Mouse (Mus musculus) midbrain, embryonic 14.5 days (tissue): Measurements from ENCODE around the gene Dmxl2. TPM values are rescaled to one million over a fixed set of nuclear protein-coding genes. Genes with fewer than 3 reads are reported as not detected.

Source experiments
- ATAC-seq: fragments of 200-750 bp; cut with Nextera tagmentation; 2 replicates; pipeline ENCODE4 v1.8.0; 2017; ENCODE audit warnings: moderate number of reproducible peaks, moderate library complexity; ENCODE audit not compliant: low FRiP score, low TSS enrichment
- DNase-seq: peaks from one replicate; pipeline ENCODE4 v3.0.0-alpha.2; 2015
- H3K27ac ChIP-seq: fragments of 300-500 bp; sonication (generic); replicated peaks from 2 replicates; pipeline ENCODE4 v1.5.1; 2014; ENCODE audit warnings: mild to moderate bottlenecking, low read depth, low read length, moderate library complexity
- H3K27me3 ChIP-seq: fragments of 300-500 bp; sonication (generic); 2 replicates; pipeline ENCODE4 v1.6.1; 2014; ENCODE audit warnings: low read length, control low read depth, mixed read lengths; ENCODE audit not compliant: control insufficient read depth, insufficient read depth
- H3K36me3 ChIP-seq: fragments of 300-500 bp; sonication (generic); 2 replicates; pipeline ENCODE4 v1.6.1; 2014; ENCODE audit warnings: low read length, control low read depth; ENCODE audit not compliant: control insufficient read depth, insufficient read depth
- H3K4me1 ChIP-seq: fragments of 300-500 bp; sonication (generic); 2 replicates; pipeline ENCODE4 v1.6.1; 2014; ENCODE audit warnings: mild to moderate bottlenecking, antibody characterized with exemption, low read length, control low read depth; ENCODE audit not compliant: control insufficient read depth, insufficient read depth
- H3K4me2 ChIP-seq: fragments of 300-500 bp; sonication (generic); 2 replicates; pipeline ENCODE4 v1.6.1; 2014; ENCODE audit warnings: mild to moderate bottlenecking, low read length, moderate library complexity
- H3K4me3 ChIP-seq: fragments of 300-500 bp; sonication (generic); replicated peaks from 2 replicates; pipeline ENCODE4 v1.5.1; 2014; ENCODE audit warnings: low read depth, low read length
- H3K9ac ChIP-seq: fragments of 300-500 bp; sonication (generic); replicated peaks from 2 replicates; pipeline ENCODE4 v1.6.1; 2014; ENCODE audit warnings: mild to moderate bottlenecking, low read length, moderate library complexity
- H3K9me3 ChIP-seq: fragments of 300-500 bp; sonication (generic); 2 replicates; pipeline ENCODE4 v1.6.1; 2016; ENCODE audit warnings: low read length, control low read depth, mixed read lengths; ENCODE audit not compliant: control insufficient read depth
- WGBS: fragments of 180-500 bp; shearing (Covaris S2); extraction: QIAGEN DNeasy Blood & Tissue Kit; methylation state at CpG from one replicate; pipeline ENCODE4 v1.1.7; 2014; 5-methylcytosine and 5-hydroxymethylcytosine counted together
- polyA plus RNA-seq: library from polyadenylated mRNA; unstranded; fragments of >200 nt; fragmentation: Nextera tagmentation; extraction: Ambion mirVana; gene quantifications from 2 replicates; pipeline ENCODE4 v1.2.1, GENCODE M21; 2014

Dmxl2 gene
- 64.9 and 71.1 TPM in 2 replicates for polyA plus RNA-seq

DNA sequence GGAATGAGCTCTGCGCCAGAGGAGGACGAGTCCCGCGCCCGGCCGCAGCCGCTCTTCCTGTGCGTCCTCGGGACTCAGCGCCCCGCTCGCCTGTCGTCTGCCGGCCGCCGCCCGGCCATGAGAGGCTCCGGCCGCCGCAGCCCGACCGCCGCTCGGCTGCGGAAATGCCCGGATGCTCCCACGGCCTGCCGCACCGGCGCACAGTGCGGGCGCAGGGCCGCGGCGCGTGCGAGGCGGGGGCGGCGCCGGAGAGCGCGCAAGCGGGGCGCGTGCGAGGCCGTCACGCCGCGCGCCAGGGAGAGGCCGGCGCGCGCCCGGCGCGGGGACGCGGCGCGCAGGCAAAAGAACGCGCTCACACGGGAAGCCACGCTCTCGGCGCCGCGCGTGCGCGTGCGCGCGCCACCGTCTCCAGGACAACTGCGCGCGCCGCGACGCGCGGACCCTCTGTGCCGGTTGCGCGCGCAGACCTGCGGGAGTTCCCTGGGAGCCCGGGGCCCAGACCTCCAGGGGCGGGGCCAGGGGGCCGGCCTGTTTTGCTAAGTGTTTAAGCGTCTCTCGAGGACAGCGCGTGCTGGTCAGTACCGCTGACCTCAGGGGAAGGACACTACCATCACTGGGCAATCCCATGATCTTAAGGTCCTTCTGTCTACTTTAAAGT, at the start of gene Dmxl2:
Gene Dmxl2, minus strand, starts transcription at position 174 of the 658 bp plus-strand sequence.
- peak; percentile 95 for ATAC-seq
- WGBS: under 1% methylated on average over 99 of the region's 99 CpGs
- peak; percentile 98 for DNase-seq
- peak within 1 kb of the TSS; percentile 89 for H3K27ac ChIP-seq
- peak within 1 kb of the TSS; percentile 83 for H3K4me3 ChIP-seq
- H3K4me1 ChIP-seq: peaks cover 18% of the 10 kb centered on the region
- H3K27me3 ChIP-seq: no peaks in the 10 kb centered on the region
- H3K4me2 ChIP-seq: peak within 1 kb of the TSS; percentile 72
- no peaks in the 10 kb centered on the region for H3K36me3 ChIP-seq
- H3K9ac ChIP-seq: peak within 1 kb of the TSS; percentile 93
- H3K9me3 ChIP-seq: no peaks in the 10 kb centered on the region

DNA sequence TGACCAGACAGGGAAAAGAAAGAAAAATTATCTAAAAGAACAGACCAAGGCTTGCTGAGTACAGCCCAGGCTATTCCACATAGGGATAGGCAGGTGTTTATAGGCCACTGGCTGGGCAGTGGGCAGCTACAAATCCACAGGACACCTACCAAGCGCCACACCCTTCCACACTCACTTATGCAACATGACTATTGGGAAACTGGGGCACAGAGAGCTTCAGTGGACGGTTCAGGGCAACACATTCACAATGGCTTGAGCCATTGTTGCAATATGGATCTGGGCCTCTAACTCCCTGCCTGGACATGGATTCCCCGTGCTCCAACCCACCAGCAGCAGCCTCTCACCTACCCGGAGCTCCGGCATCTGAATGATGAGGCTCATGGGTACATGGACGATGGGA, 48.0 kb upstream of the Dmxl2 start:
- Histone ChIP-seq H3K27me3 (no peaks in the 10 kb centered on the region), H3K4me1 (no peaks in the 10 kb centered on the region), H3K4me2 (no peak overlapping the region), H3K9ac (no peak overlapping the region), H3K27ac (no peak overlapping the region), H3K4me3 (no peak overlapping the region), H3K9me3 (no peaks in the 10 kb centered on the region), H3K36me3 (0 out of 2 replicates have a peak, but pooled peaks cover 18% of the 10 kb centered on the region)
- ATAC-seq (no peak), DNase-seq (no peak)
- 90% methylated on average over 6 of the region's 6 CpGs for WGBS

GRCm38 (mm10) chr9:54547536-54547935, 46.1 kb upstream of the Dmxl2 start:
- Histone ChIP-seq H3K27me3 (no peaks in the 10 kb centered on the region), H3K36me3 (0 out of 2 replicates have a peak, but pooled peaks cover 18% of the 10 kb centered on the region), H3K4me3 (no peak overlapping the region), H3K4me2 (no peak overlapping the region), H3K4me1 (no peaks in the 10 kb centered on the region), H3K9me3 (no peaks in the 10 kb centered on the region), H3K9ac (no peak overlapping the region), H3K27ac (no peak overlapping the region)
- ATAC-seq (no peak), DNase-seq (peak; percentile 66)
- 19% methylated on average over 5 of the region's 5 CpGs for WGBS

- DNase-seq (no peak), ATAC-seq (no peak)
- no peaks in the 10 kb centered on the region for H3K4me1 ChIP-seq
- 0 out of 2 replicates have a peak, but pooled peaks cover 18% of the 10 kb centered on the region for H3K36me3 ChIP-seq
- H3K27ac ChIP-seq: no peak overlapping the region
- no peak overlapping the region for H3K4me2 ChIP-seq
- H3K9ac ChIP-seq: no peak overlapping the region
- H3K27me3 ChIP-seq: no peaks in the 10 kb centered on the region
- no peak overlapping the region for H3K4me3 ChIP-seq
- WGBS: 88% methylated on average over 4 of the region's 4 CpGs
- no peaks in the 10 kb centered on the region for H3K9me3 ChIP-seq
Measured at GRCm38 (mm10) chr9:54544954-54545315, 43.5 kb upstream of the Dmxl2 start.

DNA sequence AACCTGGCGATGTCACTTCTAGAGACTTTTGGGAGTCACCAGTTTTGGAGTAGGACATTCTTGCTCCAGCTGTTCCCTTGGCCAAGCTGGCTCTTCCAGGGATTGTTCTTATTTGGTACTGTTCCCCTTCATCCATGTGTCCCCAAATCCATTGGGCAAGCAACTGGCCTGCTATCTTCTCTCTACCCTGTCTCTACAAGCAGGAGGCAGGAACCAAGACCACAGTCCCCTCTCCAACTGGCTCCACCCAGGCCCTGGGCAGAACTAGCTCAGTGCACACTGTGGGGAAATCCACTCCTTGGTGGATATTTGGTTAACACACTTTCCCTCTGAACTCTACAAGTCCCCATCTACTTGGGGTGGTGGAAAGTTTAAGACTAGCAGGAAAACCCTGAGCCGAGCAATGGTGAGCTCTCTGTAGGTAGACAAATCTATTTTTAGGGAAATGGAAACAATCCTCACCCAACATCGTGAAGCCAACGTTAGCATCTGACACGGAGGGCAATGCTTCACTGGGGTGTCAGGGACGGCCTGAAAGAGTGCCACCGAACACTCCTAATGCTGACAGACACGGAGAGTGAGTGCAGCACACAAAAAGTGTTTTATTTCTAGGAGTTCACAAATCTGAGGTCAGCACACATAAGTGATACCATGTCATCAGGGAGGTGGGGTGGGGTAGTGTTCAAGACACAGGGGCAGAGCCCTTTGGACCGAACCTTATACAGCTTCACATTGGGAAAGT, 43.0 kb upstream of the Dmxl2 start:
- no peak overlapping the region for H3K4me2 ChIP-seq
- H3K4me3 ChIP-seq: no peak overlapping the region
- no peak for DNase-seq
- 0 out of 2 replicates have a peak, but pooled peaks cover 18% of the 10 kb centered on the region for H3K36me3 ChIP-seq
- H3K27ac ChIP-seq: no peak overlapping the region
- no peaks in the 10 kb centered on the region for H3K9me3 ChIP-seq
- H3K4me1 ChIP-seq: no peaks in the 10 kb centered on the region
- no peak overlapping the region for H3K9ac ChIP-seq
- no peak for ATAC-seq
- H3K27me3 ChIP-seq: no peaks in the 10 kb centered on the region
- WGBS: 89% methylated on average over 9 of the region's 9 CpGs

- Histone ChIP-seq H3K4me2 (no peak overlapping the region), H3K27me3 (no peaks in the 10 kb centered on the region), H3K36me3 (0 out of 2 replicates have a peak, but pooled peaks cover 5% of the 10 kb centered on the region), H3K27ac (no peak overlapping the region), H3K4me1 (no peaks in the 10 kb centered on the region), H3K9me3 (no peaks in the 10 kb centered on the region), H3K9ac (no peak overlapping the region), H3K4me3 (no peak overlapping the region)
- DNase-seq (no peak), ATAC-seq (no peak)
- WGBS: 80% methylated on average over 5 of the region's 5 CpGs
Measured at GRCm38 (mm10) chr9:54540801-54541200, 39.4 kb upstream of the Dmxl2 start.

DNA sequence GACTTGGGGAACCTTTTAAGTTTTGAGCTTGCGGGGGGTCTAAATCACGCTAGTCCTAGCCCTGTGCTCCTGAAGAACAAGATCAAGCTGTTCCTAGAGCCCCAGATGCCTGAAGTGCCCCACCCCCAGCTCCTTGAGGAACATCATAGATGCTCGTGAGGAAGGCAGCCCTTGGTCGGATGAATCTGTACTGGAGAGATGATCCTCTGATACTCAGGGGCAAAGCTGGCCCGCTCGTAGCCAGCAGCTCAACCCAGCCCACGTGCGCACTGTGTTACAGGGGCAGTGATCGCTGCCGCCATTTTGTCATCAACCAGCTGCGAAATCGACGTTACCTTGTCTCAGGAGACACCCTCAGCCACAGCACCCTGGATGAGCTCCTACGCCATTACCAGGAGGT, 37.3 kb upstream of the Dmxl2 start, which contains the start of gene Sh2d7:
Gene Sh2d7, plus strand, starts transcription at position 301 of the 400 bp plus-strand sequence.
- no peaks in the 10 kb centered on the region for H3K9me3 ChIP-seq
- no peak for ATAC-seq
- no peaks in the 10 kb centered on the region for H3K27me3 ChIP-seq
- DNase-seq: no peak
- WGBS: 87% methylated on average over 14 of the region's 14 CpGs
- no peak within 1 kb of the TSS for H3K9ac ChIP-seq
- H3K4me1 ChIP-seq: peaks cover 7% of the 10 kb centered on the region; the same call in 1 of the 2 replicates
- no peak within 1 kb of the TSS for H3K27ac ChIP-seq
- H3K36me3 ChIP-seq: no peaks in the 10 kb centered on the region
- H3K4me2 ChIP-seq: no peak within 1 kb of the TSS
- no peak within 1 kb of the TSS for H3K4me3 ChIP-seq

DNA sequence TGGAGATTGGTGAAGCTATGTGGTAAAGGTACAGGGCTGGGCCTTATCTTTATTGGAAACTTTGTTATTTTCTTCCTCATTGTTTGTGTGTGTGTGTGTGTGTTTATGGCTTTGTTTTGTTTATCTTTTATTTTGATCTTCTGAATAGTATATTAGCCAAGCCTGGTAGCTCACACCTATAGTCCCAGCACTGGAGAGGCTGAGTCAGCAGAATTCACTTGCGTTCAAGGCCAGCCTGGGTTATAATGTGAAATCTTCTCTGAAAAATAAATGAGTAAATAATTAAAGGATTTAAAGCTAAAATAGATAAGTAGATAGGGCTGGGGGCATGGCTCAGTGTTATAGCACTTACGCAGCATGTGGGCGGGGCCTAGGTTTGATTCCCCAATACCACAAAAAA, 36.8 kb upstream of the Dmxl2 start:
- Histone ChIP-seq H3K4me2 (no peak overlapping the region), H3K27me3 (no peaks in the 10 kb centered on the region), H3K36me3 (no peaks in the 10 kb centered on the region), H3K27ac (no peak overlapping the region), H3K9me3 (no peaks in the 10 kb centered on the region), H3K9ac (no peak overlapping the region), H3K4me1 (peaks cover 8% of the 10 kb centered on the region; the same call in 1 of the 2 replicates), H3K4me3 (no peak overlapping the region)
- 97% methylated on average over 3 of the region's 3 CpGs for WGBS
- ATAC-seq (no peak), DNase-seq (no peak)
